Mouse (Mus musculus): ENCODE data around the gene Atp6v1g3. TPM values are rescaled to one million over a fixed set of nuclear protein-coding genes. Genes with fewer than 3 reads are reported as not detected.

Atp6v1g3 gene
- polyA plus RNA-seq, 1 experiment: not detected

DNA sequence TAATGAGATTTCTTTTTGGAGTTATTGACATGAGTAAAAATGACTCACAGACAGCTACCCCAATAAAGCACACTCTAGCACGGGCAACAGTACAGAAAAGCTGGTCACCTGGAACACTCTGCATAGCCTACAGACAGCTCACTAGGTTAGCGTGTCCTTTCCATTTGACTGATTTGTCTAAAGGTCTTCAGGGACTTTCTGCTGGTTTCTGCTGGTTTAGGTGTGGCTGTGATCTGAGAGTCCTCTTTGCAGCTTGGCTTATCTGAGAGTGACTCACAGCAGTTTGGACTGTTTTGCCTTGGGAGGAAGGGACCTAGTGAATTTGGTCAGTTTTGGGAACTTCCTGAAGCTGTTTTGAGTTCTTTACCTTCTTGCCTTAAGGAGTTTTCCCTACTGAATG lies 24.8 kb upstream of the Atp6v1g3 start:
- TF ChIP-seq GATA1 (IDR thresholded peaks at IDR 0.05; ENCODE audit: low read length) (no peak), TAL1 (IDR thresholded peaks at IDR 0.05; ENCODE audit: low read length) (no peak)
- Histone ChIP-seq H3K36me3 (ENCODE audit: control insufficient read depth) (no peaks in the 10 kb centered on the region), H3K9me3 (ENCODE audit: control insufficient read depth, low read length) (no peaks in the 10 kb centered on the region)

GRCm38 (mm10) chr1:138250951-138251350 lies 22.6 kb upstream of the Atp6v1g3 start:
- H3K27me3 ChIP-seq (ENCODE audit: control insufficient read depth): no peaks in the 10 kb centered on the region
- H3K4me1 ChIP-seq (ENCODE audit: control insufficient read depth): no peaks in the 10 kb centered on the region
- H3K9me3 ChIP-seq (ENCODE audit: control insufficient read depth, low read length): no peaks in the 10 kb centered on the region
- H3K4me3 ChIP-seq (replicated peaks): no peak overlapping the region
- no peaks in the 10 kb centered on the region for H3K36me3 ChIP-seq (ENCODE audit: control insufficient read depth)
- no peak for TF ChIP-seq GATA1 (IDR thresholded peaks at IDR 0.05; ENCODE audit: low read length)
- TF ChIP-seq TAL1 (IDR thresholded peaks at IDR 0.05; ENCODE audit: low read length): no peak

More for the DNA sequence above, 24.8 kb upstream of the Atp6v1g3 start:
- H3K27me3 ChIP-seq (ENCODE audit: control insufficient read depth): no peaks in the 10 kb centered on the region
- no peaks in the 10 kb centered on the region for H3K4me1 ChIP-seq (ENCODE audit: control insufficient read depth)
- H3K4me3 ChIP-seq (replicated peaks): no peak overlapping the region

DNA sequence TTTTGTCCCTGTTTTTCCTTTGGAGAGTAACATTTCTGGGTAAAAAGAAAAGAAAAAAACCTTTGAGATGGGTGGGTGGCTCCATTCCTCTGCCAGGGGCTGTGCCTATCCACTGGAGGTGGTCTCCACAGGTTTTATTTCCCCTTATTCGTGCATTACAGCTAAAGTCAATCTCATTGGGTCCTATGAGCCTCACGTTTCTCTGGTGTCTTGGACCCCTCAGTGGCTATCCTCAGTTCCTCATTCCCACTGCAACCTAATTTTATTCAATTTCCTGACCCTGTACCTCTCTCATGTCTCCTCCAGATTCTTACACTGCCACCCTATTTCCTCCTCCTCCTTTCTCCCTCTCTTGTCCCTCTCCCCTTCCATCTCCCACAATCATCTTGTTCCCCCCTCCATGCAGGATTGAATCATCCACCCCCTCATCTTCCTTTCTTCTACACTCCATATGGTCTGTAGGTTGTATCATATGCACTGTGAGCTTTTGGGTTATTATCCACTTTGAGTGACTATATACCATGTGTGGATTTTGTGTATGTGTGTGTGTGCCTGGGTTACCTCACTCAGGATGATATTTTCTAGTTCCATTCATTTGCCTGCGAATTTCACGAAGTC lies 17.3 kb upstream of the Atp6v1g3 start:
- TF ChIP-seq GATA1 (IDR thresholded peaks at IDR 0.05; ENCODE audit: low read length) (no peak), TAL1 (IDR thresholded peaks at IDR 0.05; ENCODE audit: low read length) (no peak)
- Histone ChIP-seq H3K27me3 (ENCODE audit: control insufficient read depth) (no peaks in the 10 kb centered on the region), H3K4me3 (replicated peaks) (no peak overlapping the region), H3K4me1 (ENCODE audit: control insufficient read depth) (no peaks in the 10 kb centered on the region), H3K9me3 (ENCODE audit: control insufficient read depth, low read length) (no peaks in the 10 kb centered on the region), H3K36me3 (ENCODE audit: control insufficient read depth) (no peaks in the 10 kb centered on the region)

GRCm38 (mm10) chr1:138258758-138259157 lies 14.8 kb upstream of the Atp6v1g3 start:
- no peak for TF ChIP-seq TAL1 (IDR thresholded peaks at IDR 0.05; ENCODE audit: low read length)
- no peak for TF ChIP-seq GATA1 (IDR thresholded peaks at IDR 0.05; ENCODE audit: low read length)
- Histone ChIP-seq H3K27me3 (ENCODE audit: control insufficient read depth) (no peaks in the 10 kb centered on the region), H3K36me3 (ENCODE audit: control insufficient read depth) (no peaks in the 10 kb centered on the region)

GRCm38 (mm10) chr1:138261520-138261919 lies 12.0 kb upstream of the Atp6v1g3 start:
- H3K36me3 ChIP-seq (ENCODE audit: control insufficient read depth): no peaks in the 10 kb centered on the region
- TF ChIP-seq GATA1 (IDR thresholded peaks at IDR 0.05; ENCODE audit: low read length) (no peak), TAL1 (IDR thresholded peaks at IDR 0.05; ENCODE audit: low read length) (no peak)
- no peak overlapping the region for H3K4me3 ChIP-seq (replicated peaks)
- H3K4me1 ChIP-seq (ENCODE audit: control insufficient read depth): no peaks in the 10 kb centered on the region
- H3K9me3 ChIP-seq (ENCODE audit: control insufficient read depth, low read length): no peaks in the 10 kb centered on the region
- H3K27me3 ChIP-seq (ENCODE audit: control insufficient read depth): no peaks in the 10 kb centered on the region

More at GRCm38 (mm10) chr1:138258758-138259157, 14.8 kb upstream of the Atp6v1g3 start:
- no peak overlapping the region for H3K4me3 ChIP-seq (replicated peaks)
- H3K4me1 ChIP-seq (ENCODE audit: control insufficient read depth): no peaks in the 10 kb centered on the region
- no peaks in the 10 kb centered on the region for H3K9me3 ChIP-seq (ENCODE audit: control insufficient read depth, low read length)

GRCm38 (mm10) chr1:138262408-138262807 lies 11.1 kb upstream of the Atp6v1g3 start:
- Histone ChIP-seq H3K9me3 (ENCODE audit: control insufficient read depth, low read length) (no peaks in the 10 kb centered on the region), H3K36me3 (ENCODE audit: control insufficient read depth) (no peaks in the 10 kb centered on the region), H3K27me3 (ENCODE audit: control insufficient read depth) (no peaks in the 10 kb centered on the region), H3K4me1 (ENCODE audit: control insufficient read depth) (no peaks in the 10 kb centered on the region), H3K4me3 (replicated peaks) (no peak overlapping the region)
- TF ChIP-seq TAL1 (IDR thresholded peaks at IDR 0.05; ENCODE audit: low read length) (no peak), GATA1 (IDR thresholded peaks at IDR 0.05; ENCODE audit: low read length) (no peak)

GRCm38 (mm10) chr1:138267465-138268055 lies 6.0 kb upstream of the Atp6v1g3 start:
- H3K4me1 ChIP-seq (ENCODE audit: control insufficient read depth): no peaks in the 10 kb centered on the region
- no peaks in the 10 kb centered on the region for H3K27me3 ChIP-seq (ENCODE audit: control insufficient read depth)
- no peak overlapping the region for H3K4me3 ChIP-seq (replicated peaks)
- H3K36me3 ChIP-seq (ENCODE audit: control insufficient read depth): no peaks in the 10 kb centered on the region
- no peaks in the 10 kb centered on the region for H3K9me3 ChIP-seq (ENCODE audit: control insufficient read depth, low read length)
- no peak for TF ChIP-seq GATA1 (IDR thresholded peaks at IDR 0.05; ENCODE audit: low read length)

GRCm38 (mm10) chr1:138274930-138275329 lies 1.4 kb downstream of the Atp6v1g3 start:
- Histone ChIP-seq H3K9me3 (ENCODE audit: control insufficient read depth, low read length) (no peaks in the 10 kb centered on the region), H3K4me3 (replicated peaks) (no peak overlapping the region), H3K27me3 (ENCODE audit: control insufficient read depth) (no peaks in the 10 kb centered on the region), H3K4me1 (ENCODE audit: control insufficient read depth) (no peaks in the 10 kb centered on the region), H3K36me3 (ENCODE audit: control insufficient read depth) (no peaks in the 10 kb centered on the region)
- TF ChIP-seq GATA1 (IDR thresholded peaks at IDR 0.05; ENCODE audit: low read length): no peak
- no peak for TF ChIP-seq TAL1 (IDR thresholded peaks at IDR 0.05; ENCODE audit: low read length)

GRCm38 (mm10) chr1:138275859-138276258 lies 2.3 kb downstream of the Atp6v1g3 start:
- no peak for TF ChIP-seq TAL1 (IDR thresholded peaks at IDR 0.05; ENCODE audit: low read length)
- H3K4me1 ChIP-seq (ENCODE audit: control insufficient read depth): no peaks in the 10 kb centered on the region
- no peak overlapping the region for H3K4me3 ChIP-seq (replicated peaks)
- no peaks in the 10 kb centered on the region for H3K36me3 ChIP-seq (ENCODE audit: control insufficient read depth)
- H3K27me3 ChIP-seq (ENCODE audit: control insufficient read depth): no peaks in the 10 kb centered on the region
- H3K9me3 ChIP-seq (ENCODE audit: control insufficient read depth, low read length): no peaks in the 10 kb centered on the region

GRCm38 (mm10) chr1:138281139-138281538 lies 7.6 kb downstream of the Atp6v1g3 start:
- Histone ChIP-seq H3K4me1 (ENCODE audit: control insufficient read depth) (no peaks in the 10 kb centered on the region), H3K27me3 (ENCODE audit: control insufficient read depth) (no peaks in the 10 kb centered on the region), H3K36me3 (ENCODE audit: control insufficient read depth) (no peaks in the 10 kb centered on the region), H3K9me3 (ENCODE audit: control insufficient read depth, low read length) (no peaks in the 10 kb centered on the region), H3K4me3 (replicated peaks) (no peak overlapping the region)
- no peak for TF ChIP-seq GATA1 (IDR thresholded peaks at IDR 0.05; ENCODE audit: low read length)
- TF ChIP-seq TAL1 (IDR thresholded peaks at IDR 0.05; ENCODE audit: low read length): no peak
